Mouse (Mus musculus): ENCODE measurements around the gene Dlg2.

DNA sequence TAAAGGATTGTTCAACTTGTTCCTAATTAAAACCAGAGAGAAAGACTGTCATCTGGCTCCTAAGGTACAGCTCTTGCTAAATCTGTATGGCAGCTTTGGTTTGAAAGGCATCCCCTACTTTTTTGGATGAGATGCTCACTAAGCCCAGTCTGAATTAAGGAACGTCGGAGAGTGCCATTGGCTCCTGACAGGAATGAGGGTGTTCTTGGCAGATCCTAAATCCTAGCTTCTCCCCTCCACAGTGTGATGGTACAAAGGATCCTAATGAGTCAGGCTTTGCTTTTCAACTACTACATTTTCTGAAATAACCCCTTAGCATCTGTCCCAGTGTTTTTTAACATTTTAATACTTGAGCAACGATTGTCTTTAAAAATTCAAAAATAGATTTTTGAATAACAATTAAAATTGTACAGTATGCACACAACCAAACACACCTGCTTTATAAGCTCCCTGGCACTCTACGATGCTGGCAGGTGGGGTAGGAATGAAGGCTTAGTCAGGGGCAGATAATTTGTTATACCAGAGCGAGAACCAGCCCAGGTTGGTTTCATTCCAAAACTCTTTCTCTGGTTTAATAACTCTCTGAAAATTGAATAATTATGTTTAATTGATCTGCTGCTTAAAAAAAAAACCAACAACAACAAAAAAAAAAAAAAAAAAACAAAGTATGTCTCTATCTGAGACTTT lies 1527.4 kb downstream of the Dlg2 start:
- TF ChIP-seq CTCF (IDR thresholded peaks at IDR 0.05; ENCODE audit: low read depth, low read length): no peak
- no peak for TF ChIP-seq POLR2A (IDR thresholded peaks at IDR 0.05; ENCODE audit: borderline replicate concordance, low read depth, low read length)

All from bone marrow macrophage, adult 2 months (primary cell).